Mouse (Mus musculus) MEL (cell line): ENCODE results near the gene Fam184a. TPM values are rescaled to one million over a fixed set of nuclear protein-coding genes. Genes with fewer than 3 reads are reported as not detected.

Experiments used
- DNase-seq: peaks from one replicate; pipeline ENCODE4 v3.0.0; 2011; ENCODE audit warnings: low read depth, low spot score
- H3K27ac ChIP-seq: 2 replicates; pipeline ENCODE4 v1.5.1; 2012; ENCODE audit warnings: low read depth, mild to moderate bottlenecking, control low read depth, low read length, moderate library complexity; ENCODE audit not compliant: control insufficient read depth
- H3K27me3 ChIP-seq, 2 experiments: fragments of 150-350 bp in 1 of 2; sonication (generic) in 1 of 2; 2 replicates each; pipeline ENCODE4 v1.6.1; 2012; ENCODE audit warnings: low read length in 2 of 2, mild to moderate bottlenecking in 2 of 2, improper control_type of control experiment in 1 of 2, moderate library complexity in 1 of 2; ENCODE audit not compliant: insufficient read depth in 2 of 2, control insufficient read depth in 1 of 2
- H3K36me3 ChIP-seq, 2 experiments: 2 replicates each; pipeline ENCODE4 v1.6.1; 2012 to 2014; ENCODE audit warnings: low read length in 2 of 2, improper control_type of control experiment in 1 of 2, inconsistent platforms in 1 of 2, mild to moderate bottlenecking in 1 of 2; ENCODE audit not compliant: insufficient read depth in 2 of 2, control insufficient read depth in 1 of 2
- H3K4me1 ChIP-seq, 2 experiments: fragments of 150-350 bp in 1 of 2; sonication (generic) in 1 of 2; 2 replicates each; pipeline ENCODE4 v1.6.1; 2012; ENCODE audit warnings: low read length in 2 of 2, improper control_type of control experiment in 1 of 2, mild to moderate bottlenecking in 1 of 2; ENCODE audit not compliant: insufficient read depth in 2 of 2, control insufficient read depth in 1 of 2
- H3K4me3 ChIP-seq, 2 experiments: fragments of 150-350 bp in 1 of 2; sonication (generic) in 1 of 2; 2 replicates each; pipeline ENCODE4 v1.5.1; 2012; ENCODE audit warnings: low read depth in 2 of 2, low read length in 2 of 2, mild to moderate bottlenecking in 2 of 2, moderate library complexity in 2 of 2, control low read depth in 1 of 2, improper control_type of control experiment in 1 of 2; ENCODE audit not compliant: control insufficient read depth in 1 of 2, insufficient read depth in 1 of 2
- H3K79me2 ChIP-seq: 2 replicates; pipeline ENCODE4 v1.6.1; 2012; ENCODE audit warnings: mild to moderate bottlenecking, low read length, moderate library complexity; ENCODE audit not compliant: control insufficient read depth, poor library complexity, insufficient read depth
- H3K9ac ChIP-seq: 2 replicates; pipeline ENCODE4 v1.6.1; 2012; ENCODE audit warnings: low read depth, mild to moderate bottlenecking, control low read depth, low read length, moderate library complexity; ENCODE audit not compliant: control insufficient read depth, poor library complexity, severe bottlenecking
- H3K9me3 ChIP-seq: fragments of 150-350 bp; sonication (generic); replicated peaks from 2 replicates; pipeline ENCODE4 v1.6.1; 2012; ENCODE audit warnings: mild to moderate bottlenecking, low read length, improper control_type of control experiment, moderate library complexity; ENCODE audit not compliant: insufficient read depth
- BHLHE40 ChIP-seq: IDR thresholded peaks from 2 replicates; pipeline ENCODE4 v1.6.1; 2012; ENCODE audit warnings: low read depth, mild to moderate bottlenecking, inconsistent platforms, low read length, improper control_type of control experiment, borderline replicate concordance
- CHD1 ChIP-seq: IDR thresholded peaks from 2 replicates; pipeline ENCODE4 v1.6.1; 2012; ENCODE audit warnings: low read depth, mild to moderate bottlenecking, inconsistent platforms, low read length, improper control_type of control experiment
- CHD2 ChIP-seq: IDR thresholded peaks from 2 replicates; pipeline ENCODE4 v1.6.1; 2011; ENCODE audit warnings: low read length, improper control_type of control experiment
- CTCF ChIP-seq, 3 experiments: IDR thresholded peaks in 2 of 3; conservative IDR thresholded peaks in 1 of 3; 2 replicates each; pipeline ENCODE4 v1.5.1; 2011 to 2012; ENCODE audit warnings: low read length in 3 of 3, low read depth in 2 of 3, mild to moderate bottlenecking in 2 of 3, improper control_type of control experiment in 1 of 3, inconsistent platforms in 1 of 3, mixed read lengths in 1 of 3, moderate library complexity in 1 of 3; ENCODE audit not compliant: control insufficient read depth in 1 of 3, insufficient read depth in 1 of 3, poor library complexity in 1 of 3, severe bottlenecking in 1 of 3
- ETS1 ChIP-seq: IDR thresholded peaks from 2 replicates; pipeline ENCODE4 v1.6.1; 2012; ENCODE audit warnings: low read depth, mild to moderate bottlenecking, inconsistent platforms, low read length, improper control_type of control experiment, moderate library complexity
- GATA1 ChIP-seq: IDR thresholded peaks from 2 replicates; pipeline ENCODE4 v1.6.1; 2011; ENCODE audit warnings: low read depth, low read length, improper control_type of control experiment
- HCFC1 ChIP-seq: IDR thresholded peaks from 2 replicates; pipeline ENCODE4 v1.6.1; 2012; ENCODE audit warnings: low read depth, mild to moderate bottlenecking, inconsistent platforms, low read length, improper control_type of control experiment, moderate library complexity
- MAX ChIP-seq: IDR thresholded peaks from 2 replicates; pipeline ENCODE4 v1.6.1; 2011; ENCODE audit warnings: low read length, improper control_type of control experiment
- MAZ ChIP-seq: IDR thresholded peaks from 2 replicates; pipeline ENCODE4 v1.6.1; 2012; ENCODE audit warnings: low read depth, mild to moderate bottlenecking, inconsistent platforms, low read length, improper control_type of control experiment
- MEF2A ChIP-seq: IDR thresholded peaks from 2 replicates; pipeline ENCODE4 v1.6.1; 2014; ENCODE audit warnings: low read depth, mild to moderate bottlenecking, inconsistent platforms, low read length, improper control_type of control experiment; ENCODE audit not compliant: poor library complexity, insufficient replicate concordance, severe bottlenecking; ENCODE audit errors: extremely low read depth
- MXI1 ChIP-seq: IDR thresholded peaks from 2 replicates; pipeline ENCODE4 v1.6.1; 2011; ENCODE audit warnings: mild to moderate bottlenecking, low read depth, low read length, improper control_type of control experiment
- MYB ChIP-seq: IDR thresholded peaks from 2 replicates; pipeline ENCODE4 v1.6.1; 2011; ENCODE audit warnings: mild to moderate bottlenecking, low read depth, low read length, improper control_type of control experiment
- MYC ChIP-seq: IDR thresholded peaks from 2 replicates; pipeline ENCODE4 v1.6.1; 2011; ENCODE audit warnings: low read depth, mild to moderate bottlenecking, low read length, improper control_type of control experiment, moderate library complexity
- NELFE ChIP-seq: IDR thresholded peaks from 2 replicates; pipeline ENCODE4 v1.6.1; 2011; ENCODE audit warnings: low read depth, low read length, improper control_type of control experiment
- POLR2A ChIP-seq, 2 experiments: IDR thresholded peaks; 2 replicates each; pipeline ENCODE4 v1.6.1; 2011 to 2012; ENCODE audit warnings: low read length in 2 of 2, mild to moderate bottlenecking in 2 of 2, control low read depth in 1 of 2, improper control_type of control experiment in 1 of 2, low read depth in 1 of 2, moderate library complexity in 1 of 2; ENCODE audit not compliant: control insufficient read depth in 1 of 2, insufficient read depth in 1 of 2, poor library complexity in 1 of 2
- POLR2AphosphoS2 ChIP-seq: IDR thresholded peaks from 2 replicates; pipeline ENCODE4 v1.6.1; 2011; ENCODE audit warnings: low read length, improper control_type of control experiment
- POLR2AphosphoS5 ChIP-seq: IDR thresholded peaks from 2 replicates; pipeline ENCODE4 v1.6.1; 2012; ENCODE audit warnings: low read depth, borderline replicate concordance, mild to moderate bottlenecking, inconsistent platforms, low read length, moderate library complexity, mixed read lengths
- RAD21 ChIP-seq: IDR thresholded peaks from 2 replicates; pipeline ENCODE4 v1.6.1; 2011; ENCODE audit warnings: mild to moderate bottlenecking, low read depth, low read length, improper control_type of control experiment
- RCOR1 ChIP-seq: IDR thresholded peaks from 2 replicates; pipeline ENCODE4 v1.6.1; 2012; ENCODE audit warnings: low read depth, mild to moderate bottlenecking, inconsistent platforms, low read length, improper control_type of control experiment
- SIN3A ChIP-seq: IDR thresholded peaks from 2 replicates; pipeline ENCODE4 v1.6.1; 2012; ENCODE audit warnings: low read length, improper control_type of control experiment, inconsistent platforms
- TAL1 ChIP-seq: IDR thresholded peaks from 2 replicates; pipeline ENCODE4 v1.6.1; 2012; ENCODE audit warnings: mild to moderate bottlenecking, inconsistent platforms, low read length, moderate library complexity, mixed read lengths
- TBP ChIP-seq: IDR thresholded peaks from 2 replicates; pipeline ENCODE4 v1.8.0; 2011; ENCODE audit warnings: low read depth, low read length, improper control_type of control experiment
- USF1 ChIP-seq: IDR thresholded peaks from 2 replicates; pipeline ENCODE4 v1.6.1; 2014; ENCODE audit warnings: low read depth, mild to moderate bottlenecking, inconsistent platforms, low read length, improper control_type of control experiment, moderate library complexity
- ZC3H11A ChIP-seq: IDR thresholded peaks from 2 replicates; pipeline ENCODE4 v1.6.1; 2012; ENCODE audit warnings: low read depth, mild to moderate bottlenecking, inconsistent platforms, low read length, improper control_type of control experiment
- ZNF384 ChIP-seq: IDR thresholded peaks from 2 replicates; pipeline ENCODE4 v1.6.1; 2012; ENCODE audit warnings: low read depth, mild to moderate bottlenecking, inconsistent platforms, low read length, improper control_type of control experiment
- polyA plus RNA-seq, 2 experiments: library from polyadenylated mRNA; stranded (reverse) in 1 of 2; unstranded in 1 of 2; fragments of >175 nt in 1 of 2; fragments of >200 nt in 1 of 2; gene quantifications; 2 replicates each; pipeline versions ENCODE4 v1.2.1 to v1.2.4; 2012; ENCODE audit warnings: low replicate concordance in 2 of 2, low read depth in 1 of 2; ENCODE audit not compliant: insufficient read length in 2 of 2, insufficient read depth in 1 of 2, missing spikeins in 1 of 2
- total RNA-seq: library from RNA; depleted of rRNA; stranded (reverse); fragments of 300-350 nt; gene quantifications from 2 replicates; pipeline ENCODE4 v1.2.3, GENCODE M21; 2012

Fam184a gene
- total and polyA plus RNA-seq, 3 experiments: not detected

DNA sequence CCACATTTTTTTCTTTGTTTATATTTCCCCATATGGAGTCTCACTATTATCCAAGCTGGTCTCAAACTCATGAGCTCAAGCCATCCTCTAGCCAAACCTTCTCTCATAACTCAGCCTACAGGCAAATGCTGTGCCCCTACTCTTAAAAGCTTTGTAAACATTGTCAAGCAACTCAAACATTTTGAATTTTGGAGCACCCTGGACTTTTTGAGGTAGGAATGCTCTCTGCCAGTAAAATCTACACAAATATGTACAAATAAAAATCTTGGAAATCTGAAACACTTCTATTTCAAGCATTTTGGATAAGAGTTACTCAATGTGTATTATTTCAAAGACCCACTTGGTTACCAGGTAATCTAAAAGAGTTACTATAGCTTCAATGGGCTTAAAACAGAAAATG, 10.9 kb downstream of the Fam184a start:
- Histone ChIP-seq H3K4me1 (no peaks in the 10 kb centered on the region), H3K4me3 (no peak overlapping the region), H3K9me3 (no peaks in the 10 kb centered on the region), H3K79me2 (no peaks in the 10 kb centered on the region), H3K27ac (no peak overlapping the region), H3K9ac (no peak overlapping the region), H3K36me3 (no peaks in the 10 kb centered on the region), H3K27me3 (no peaks in the 10 kb centered on the region; a peak in 1 of 4 replicates)
- DNase-seq: no peak
- TF ChIP-seq ETS1 (no peak), POLR2AphosphoS5 (no peak), CHD1 (no peak), POLR2AphosphoS2 (no peak), RCOR1 (no peak), HCFC1 (no peak), POLR2A (IDR thresholded peaks at IDR 0.05; ENCODE audit: control insufficient read depth in 1 of 2, insufficient read depth in 1 of 2, low read depth in 1 of 2, low read length in 2 of 2, poor library complexity in 1 of 2) (no peak), MYC (no peak), CHD2 (no peak), ZC3H11A (no peak), MAZ (no peak), ZNF384 (no peak), BHLHE40 (no peak), MYB (no peak), CTCF (IDR thresholded peaks at IDR 0.05 in 2 of 3, conservative IDR thresholded peaks at IDR 0.05 in 1 of 3; ENCODE audit: control insufficient read depth in 1 of 3, insufficient read depth in 1 of 3, low read depth in 2 of 3, low read length in 3 of 3, poor library complexity in 1 of 3, severe bottlenecking in 1 of 3) (no peak), GATA1 (no peak)

GRCm38 (mm10) chr10:53738842-53739241, 12.1 kb downstream of the Fam184a start:
- Histone ChIP-seq H3K79me2 (no peaks in the 10 kb centered on the region), H3K36me3 (no peaks in the 10 kb centered on the region), H3K27ac (no peak overlapping the region), H3K4me3 (no peak overlapping the region), H3K9me3 (no peaks in the 10 kb centered on the region), H3K27me3 (no peaks in the 10 kb centered on the region; a peak in 1 of 4 replicates), H3K9ac (no peak overlapping the region), H3K4me1 (no peaks in the 10 kb centered on the region)
- no peak for TF ChIP-seq MXI1
- no peak for TF ChIP-seq TAL1
- TF ChIP-seq MAX: no peak
- TF ChIP-seq POLR2A (IDR thresholded peaks at IDR 0.05; ENCODE audit: control insufficient read depth in 1 of 2, insufficient read depth in 1 of 2, low read depth in 1 of 2, low read length in 2 of 2, poor library complexity in 1 of 2): no peak
- TF ChIP-seq MYB: no peak
- TF ChIP-seq MEF2A: no peak
- no peak for TF ChIP-seq MAZ
- no peak for TF ChIP-seq CTCF (IDR thresholded peaks at IDR 0.05 in 2 of 3, conservative IDR thresholded peaks at IDR 0.05 in 1 of 3; ENCODE audit: control insufficient read depth in 1 of 3, insufficient read depth in 1 of 3, low read depth in 2 of 3, low read length in 3 of 3, poor library complexity in 1 of 3, severe bottlenecking in 1 of 3)
- no peak for TF ChIP-seq NELFE
- no peak for TF ChIP-seq SIN3A
- no peak for TF ChIP-seq USF1
- TF ChIP-seq RCOR1: no peak
- no peak for TF ChIP-seq TBP
- TF ChIP-seq ZNF384: no peak
- TF ChIP-seq RAD21: no peak
- no peak for TF ChIP-seq HCFC1
- no peak for TF ChIP-seq ETS1
- no peak for DNase-seq
